Mouse (Mus musculus) testis, postnatal 14 days (tissue): ENCODE results near the gene Pigg.
A peak's percentile ranks its signal among the peaks of the same experiment; 100 is the strongest.
"Not testable (repeated sequence)": the region's sequence is repeated elsewhere in the genome, so short reads cannot be mapped to it uniquely, and the experiment has no call there.

Source experiments
- DNase-seq: peaks from one replicate; pipeline ENCODE4 v3.0.0; 2021; ENCODE audit warnings: low spot score

Gene Pigg

DNA sequence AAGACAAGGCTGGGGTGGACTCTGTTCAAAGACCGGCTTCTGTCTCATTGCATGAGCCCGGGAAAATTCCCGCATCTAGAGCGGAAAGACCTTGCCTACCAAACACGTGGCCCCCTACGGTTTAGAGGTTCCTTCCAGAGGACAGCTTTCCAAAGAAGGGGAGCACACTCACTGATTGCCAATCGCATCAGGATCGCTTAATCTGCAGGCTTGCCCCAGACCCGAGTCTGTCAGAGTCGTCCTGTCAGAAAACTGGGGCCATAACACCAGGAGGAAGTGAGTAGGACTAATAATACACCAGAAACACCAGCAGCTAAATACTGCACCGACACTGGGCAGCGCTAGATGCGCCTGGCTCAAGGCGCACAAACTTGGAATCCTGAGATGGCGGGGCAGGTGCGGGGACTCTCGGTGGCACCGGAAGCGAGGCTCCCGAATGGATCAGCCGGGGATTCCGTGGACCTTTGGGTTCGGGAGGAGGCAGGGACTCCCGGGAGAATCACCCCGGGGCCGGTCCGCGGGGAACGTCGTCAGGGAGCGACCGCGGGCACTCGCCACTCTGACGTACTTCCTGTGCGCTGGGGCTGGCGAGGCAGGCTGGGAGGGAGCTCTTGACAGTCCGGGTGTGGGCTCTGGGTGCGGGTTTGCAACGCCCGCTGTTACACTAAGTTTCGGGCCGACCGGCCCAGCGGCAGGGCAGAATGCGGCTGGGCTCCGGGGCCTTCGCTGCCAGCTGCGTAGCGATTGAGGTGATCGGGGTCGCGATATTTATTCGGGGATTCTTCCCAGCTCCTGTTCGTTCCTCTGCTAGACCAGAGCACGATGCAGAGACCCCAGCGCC lies at the start of gene Pigg:
Pigg (plus strand) TSS at position 386 of the 841 bp plus-strand sequence.
- peak; percentile 92 for DNase-seq

DNA sequence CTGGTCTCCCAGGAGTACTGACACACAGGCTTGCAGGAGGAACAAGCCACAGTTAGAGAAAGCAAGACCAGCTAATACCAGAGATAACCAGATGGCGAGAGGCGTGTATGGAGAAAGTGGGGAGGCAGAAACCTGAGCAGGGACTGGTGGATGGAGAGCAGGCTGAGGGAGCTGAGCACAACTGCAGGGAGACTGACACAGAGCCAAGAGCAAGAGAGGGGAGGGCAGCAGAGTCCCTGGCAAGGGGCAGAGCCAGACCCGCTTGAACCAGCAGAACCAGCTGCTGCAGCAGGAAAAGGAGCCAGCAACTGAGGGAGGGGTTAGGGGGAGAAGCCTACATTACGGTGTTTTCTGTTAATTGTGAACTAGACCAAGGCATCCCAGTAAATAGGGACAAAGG lies 49.7 kb upstream of the Pigg start:
- peak; percentile 16 for DNase-seq

DNA sequence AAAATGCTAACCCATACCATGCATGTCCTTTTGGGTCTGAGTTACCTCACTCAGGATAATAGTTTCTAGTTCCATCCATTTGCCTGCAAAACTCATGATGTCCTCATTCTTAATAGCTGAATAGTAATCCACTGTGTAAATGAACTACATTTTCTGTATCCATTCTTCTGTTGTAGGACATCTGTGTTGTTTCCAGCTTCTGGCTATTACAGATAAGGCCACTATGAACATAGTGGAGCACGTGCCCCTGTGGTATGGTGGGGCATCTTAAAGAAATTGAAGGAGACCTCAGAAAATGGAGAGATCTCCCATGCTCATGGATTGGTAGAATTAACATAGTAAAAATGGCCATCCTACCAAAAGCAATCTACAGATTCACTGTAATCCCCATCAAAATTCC lies 48.6 kb upstream of the Pigg start:
- not testable (repeated sequence) for DNase-seq

DNA sequence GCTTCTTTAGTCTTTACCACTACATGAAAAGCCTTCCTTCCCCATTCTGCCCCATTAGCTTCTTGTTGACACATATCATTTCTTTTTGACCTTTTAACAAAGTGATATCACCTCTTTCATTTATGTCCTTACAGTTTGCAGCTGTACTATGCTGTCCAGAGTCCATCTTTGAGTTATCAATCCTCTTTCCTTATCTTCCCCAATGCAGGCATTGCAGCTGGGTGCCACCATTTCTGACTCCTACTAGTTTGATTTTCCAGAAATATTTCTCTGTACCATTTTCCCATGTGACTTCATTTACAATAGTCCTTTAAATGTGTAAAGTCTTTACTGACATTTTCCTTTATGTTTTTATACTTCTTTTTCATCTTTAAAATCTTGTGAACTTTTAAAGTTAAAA lies 45.4 kb upstream of the Pigg start:
- DNase-seq: no peak

DNA sequence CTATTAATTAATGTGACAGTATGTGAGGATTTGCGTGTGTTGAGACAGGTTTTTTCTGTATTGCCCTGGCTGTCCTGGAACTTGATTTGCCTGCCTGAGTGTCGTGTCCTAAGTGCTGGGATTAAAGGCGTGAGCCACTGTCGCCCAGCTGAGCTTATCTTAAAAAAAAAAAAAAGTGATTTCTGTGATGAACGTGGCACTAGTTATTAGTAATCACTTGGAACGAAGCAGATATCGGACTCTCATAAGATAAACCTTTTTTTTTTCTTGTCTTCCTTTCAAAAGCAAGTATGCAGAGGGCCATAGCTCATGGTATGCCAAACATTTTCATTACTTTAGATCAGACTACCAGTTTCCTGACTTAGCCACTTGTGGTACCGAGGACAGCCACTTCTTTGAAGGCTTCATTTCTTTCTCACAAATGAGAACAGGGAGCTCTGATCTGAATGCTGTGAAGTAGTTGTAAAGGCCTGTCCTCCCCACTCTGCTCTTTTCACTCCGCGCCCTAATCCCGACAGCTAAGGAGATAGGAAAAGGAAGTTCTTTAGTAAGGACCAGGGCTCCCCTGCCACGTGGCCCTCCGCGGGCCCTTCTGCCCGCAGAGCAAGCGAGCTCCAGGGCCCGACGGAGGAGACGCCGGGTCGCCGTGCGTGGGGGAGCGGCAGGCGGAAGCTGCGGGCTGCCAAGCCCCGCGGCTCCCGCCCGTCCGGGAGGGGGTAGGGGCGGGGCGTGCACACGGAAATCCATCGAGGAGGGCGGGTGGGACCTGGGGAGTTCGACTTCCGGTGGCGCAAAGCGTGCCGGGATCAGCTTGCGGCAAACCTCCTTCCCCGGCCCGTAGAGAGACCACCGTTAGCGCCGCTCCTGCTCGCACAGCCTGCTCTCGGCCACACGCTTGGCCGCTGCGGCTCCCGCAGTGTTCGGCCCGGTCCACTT lies 44.0 kb upstream of the Pigg start, which contains the start of gene Dr1:
Dr1 (plus strand) TSS at position 771 of the 936 bp plus-strand sequence.
- DNase-seq: peak; percentile 89

DNA sequence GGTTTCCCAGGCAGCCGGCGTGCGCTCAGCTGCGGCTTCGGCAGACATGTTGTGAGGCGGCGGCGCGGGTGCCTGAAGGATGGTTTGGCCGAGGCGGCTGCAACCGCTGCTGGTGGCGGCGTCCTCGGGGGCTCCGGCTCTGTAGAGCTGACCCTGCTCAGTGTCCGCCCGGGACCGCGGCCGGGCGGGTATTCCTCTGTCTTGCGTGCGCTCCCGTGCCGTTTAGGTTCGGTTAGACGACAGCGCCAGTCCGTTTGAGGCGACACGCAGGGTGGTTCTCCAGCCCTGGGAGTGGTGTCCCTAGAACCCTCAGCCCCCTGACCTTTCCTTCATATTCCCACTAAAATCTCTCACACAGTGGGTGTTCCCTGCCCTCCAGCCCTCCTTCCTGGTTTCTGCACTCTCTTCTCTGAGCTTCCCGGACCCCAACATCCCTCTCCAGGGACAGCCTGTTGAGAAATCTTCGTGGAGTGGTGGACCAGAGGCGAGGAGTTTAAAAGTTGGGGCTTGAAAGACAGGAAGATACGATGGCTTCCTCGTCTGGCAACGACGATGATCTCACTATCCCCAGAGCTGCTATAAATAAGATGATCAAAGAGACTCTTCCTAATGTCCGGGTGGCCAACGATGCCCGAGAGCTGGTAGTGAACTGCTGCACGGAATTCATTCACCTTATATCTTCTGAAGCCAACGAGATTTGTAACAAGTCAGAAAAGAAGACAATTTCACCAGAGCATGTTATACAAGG lies 43.2 kb upstream of the Pigg start:
- DNase-seq: no peak

DNA sequence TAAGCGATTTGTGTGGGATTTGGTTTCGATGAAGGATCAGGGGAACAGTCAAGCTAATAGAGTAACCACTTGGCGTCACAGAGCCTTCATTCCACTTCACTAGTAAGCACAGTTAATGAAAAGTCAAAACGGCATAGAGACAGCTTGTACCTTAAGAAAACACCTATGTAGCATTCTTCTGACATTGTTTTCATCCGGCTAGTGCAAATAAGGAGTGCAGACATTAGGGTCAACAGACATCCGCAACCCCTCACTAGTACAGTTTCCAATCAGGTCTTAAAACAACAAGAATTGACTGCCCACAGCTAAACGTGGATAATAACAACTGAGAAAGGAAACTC lies 42.6 kb upstream of the Pigg start:
- DNase-seq: no peak

DNA sequence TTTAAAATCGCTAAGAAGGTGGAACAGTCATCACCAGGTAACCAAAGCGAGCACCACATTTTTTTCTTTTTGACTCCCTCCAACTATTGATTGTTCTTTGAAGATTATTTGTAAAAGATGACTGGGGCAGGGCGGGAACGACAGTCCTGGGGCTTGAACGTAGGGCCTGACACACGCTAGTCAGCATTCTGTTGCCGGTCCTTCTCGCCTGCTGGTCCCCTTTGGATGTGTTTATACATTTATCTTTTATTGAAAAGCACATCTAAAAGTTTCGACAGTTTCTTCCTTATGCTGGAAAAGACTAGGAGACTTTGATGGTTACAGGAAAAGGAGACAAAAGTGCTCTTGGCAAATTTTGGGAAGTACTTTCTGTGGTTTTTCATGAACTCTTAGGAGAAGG lies 42.0 kb upstream of the Pigg start:
- DNase-seq: no peak

DNA sequence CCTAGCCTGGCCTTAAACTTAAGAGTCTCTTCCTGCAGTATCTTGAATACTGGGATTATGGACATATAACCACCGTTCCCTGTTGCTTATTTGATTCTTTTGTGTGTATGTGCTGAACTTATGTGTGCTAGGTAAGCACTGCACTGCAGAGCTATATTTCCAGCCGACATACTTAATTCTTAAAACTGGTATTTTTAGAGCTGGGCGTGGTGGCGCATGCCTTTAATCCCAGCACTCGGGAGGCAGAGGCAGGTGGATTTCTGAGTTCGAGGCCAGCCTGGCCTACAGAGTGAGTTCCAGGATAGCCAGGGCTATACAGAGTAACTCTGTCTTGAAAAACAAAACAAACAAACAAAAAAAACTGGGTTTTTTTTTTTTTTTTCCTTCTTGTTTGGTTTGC lies 41.1 kb upstream of the Pigg start:
- DNase-seq: not testable (repeated sequence)

DNA sequence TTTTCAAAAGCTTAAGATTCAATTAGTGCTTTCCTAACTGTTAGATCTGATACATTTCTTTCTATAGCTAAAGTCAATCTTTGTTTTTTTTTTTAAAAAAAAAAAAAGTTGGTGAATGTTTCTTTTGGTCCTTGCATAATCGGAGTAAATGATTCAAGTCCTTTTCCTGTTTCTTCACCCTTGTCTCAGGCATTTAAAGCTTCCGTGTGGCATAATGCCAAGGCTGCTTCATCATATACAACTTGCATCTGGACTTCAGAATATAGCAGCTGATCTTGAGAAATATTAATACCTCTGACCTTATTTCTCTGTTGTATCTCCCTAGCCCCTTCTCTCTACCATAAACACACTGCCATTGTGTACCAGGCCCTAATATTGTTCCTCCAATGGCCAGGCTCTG lies 25.5 kb upstream of the Pigg start:
- no peak for DNase-seq

DNA sequence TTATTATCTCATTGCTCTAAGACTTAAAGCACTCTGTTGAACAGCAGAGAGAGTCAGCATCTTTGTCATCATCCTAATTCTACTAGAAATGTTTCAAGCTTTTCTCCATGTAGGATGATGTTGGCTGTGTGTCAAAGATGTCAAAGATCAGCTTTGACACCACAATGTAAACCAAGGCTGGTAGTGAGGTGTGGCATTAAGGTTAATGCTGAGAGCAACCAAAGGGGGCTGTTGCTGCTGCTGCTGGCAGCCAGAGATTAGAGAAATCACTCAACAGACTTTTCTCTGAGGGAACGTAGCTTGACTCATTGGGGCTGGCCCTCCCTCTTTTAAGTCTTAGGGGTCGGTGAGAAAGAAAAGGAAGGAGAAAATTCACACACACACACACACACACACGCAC lies 10.8 kb upstream of the Pigg start:
- no peak for DNase-seq

DNA sequence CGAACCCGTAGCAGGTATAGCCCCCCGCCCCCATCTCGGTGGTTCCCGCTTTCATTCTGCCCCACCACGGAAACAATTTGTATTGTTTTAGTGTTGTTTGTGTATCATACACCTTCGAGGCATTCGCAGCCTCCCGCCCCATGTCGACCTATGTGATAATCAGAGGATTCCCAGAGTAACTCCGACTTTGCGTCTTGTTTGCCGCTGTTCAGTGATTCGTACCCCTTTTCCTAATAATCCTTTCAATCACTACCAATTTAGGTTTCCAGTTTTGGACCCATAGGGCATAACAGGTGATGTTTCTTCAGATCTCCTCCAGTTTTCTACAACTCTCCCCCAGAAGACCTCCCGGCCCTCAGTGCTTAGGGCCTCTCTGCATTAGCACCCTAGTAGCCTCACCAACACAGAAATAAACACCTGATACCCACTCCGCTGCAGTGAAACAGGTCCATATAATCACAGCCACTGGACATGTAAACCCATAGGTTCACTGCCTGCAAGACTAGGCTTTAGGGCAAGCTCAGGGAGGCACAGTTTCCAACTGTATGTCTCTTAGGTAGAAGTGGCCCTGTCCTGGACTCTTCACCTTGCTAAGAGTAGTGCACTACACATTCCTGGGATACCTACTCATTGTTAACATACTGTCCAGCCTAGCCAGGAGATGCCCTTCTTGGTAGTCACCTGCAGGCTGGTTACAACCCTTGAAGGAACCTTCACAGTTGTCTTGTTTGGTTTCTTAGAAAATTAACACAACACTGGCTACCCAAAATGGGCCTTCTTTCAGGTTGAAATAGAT lies 854 bp downstream of the Pigg start:
- no peak for DNase-seq

DNA sequence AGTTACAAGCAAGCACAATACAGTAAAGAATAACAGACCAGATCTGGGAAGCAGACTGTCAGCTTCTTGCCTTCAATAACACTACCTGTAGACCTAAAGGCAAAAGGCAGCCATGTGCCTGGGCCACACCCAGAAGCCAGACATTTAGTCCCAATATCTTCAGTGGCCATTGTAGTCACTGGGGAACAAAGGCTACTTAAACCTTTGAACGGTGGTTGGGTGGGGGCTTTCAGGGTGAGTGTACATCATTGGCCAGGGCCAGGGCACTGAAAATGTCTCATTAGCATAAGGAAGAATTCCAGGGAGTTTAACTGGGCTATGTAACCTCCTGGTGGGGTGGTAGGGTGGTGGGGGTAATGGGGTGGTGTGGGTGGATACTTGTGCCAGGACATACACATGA lies 18.6 kb downstream of the Pigg start:
- no peak for DNase-seq

DNA sequence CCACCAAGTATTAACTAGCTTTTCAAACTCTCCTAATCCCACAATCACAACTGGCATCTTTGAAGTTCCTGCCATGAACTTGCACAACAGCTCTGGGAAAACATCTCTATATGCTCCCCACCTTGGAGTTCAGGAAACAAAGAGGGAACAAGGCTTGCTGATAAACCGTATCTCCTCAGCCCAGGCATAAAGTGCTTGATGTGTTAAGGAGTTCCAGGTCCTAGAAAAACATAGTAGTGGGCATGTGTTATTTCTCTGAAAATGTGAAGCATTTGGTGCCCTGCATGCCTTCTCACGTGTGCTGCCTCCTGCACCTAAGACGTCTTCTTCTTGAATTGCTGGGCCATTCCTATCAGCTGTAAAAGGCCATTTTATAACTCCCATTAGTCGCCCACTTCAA lies 25.0 kb downstream of the Pigg start:
- no peak for DNase-seq

DNA sequence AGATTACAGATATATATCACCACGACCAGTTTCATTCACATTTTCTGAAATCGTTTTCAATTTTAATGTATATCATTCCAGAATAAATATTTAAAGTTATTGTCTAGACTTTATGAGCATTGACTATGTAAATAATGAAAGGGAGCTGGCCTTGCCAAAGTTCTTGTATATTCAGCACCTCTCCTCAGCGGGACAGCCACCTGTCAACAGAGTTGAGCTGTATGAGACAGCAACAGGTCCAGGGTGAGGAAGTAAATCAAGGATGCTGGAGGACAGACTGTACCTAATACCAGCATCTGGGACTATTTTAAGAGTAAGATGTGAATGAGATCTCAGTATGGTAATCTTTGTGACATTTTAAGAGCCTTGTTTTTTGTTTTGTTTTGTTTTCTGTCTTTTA lies 25.6 kb downstream of the Pigg start:
- DNase-seq: no peak

DNA sequence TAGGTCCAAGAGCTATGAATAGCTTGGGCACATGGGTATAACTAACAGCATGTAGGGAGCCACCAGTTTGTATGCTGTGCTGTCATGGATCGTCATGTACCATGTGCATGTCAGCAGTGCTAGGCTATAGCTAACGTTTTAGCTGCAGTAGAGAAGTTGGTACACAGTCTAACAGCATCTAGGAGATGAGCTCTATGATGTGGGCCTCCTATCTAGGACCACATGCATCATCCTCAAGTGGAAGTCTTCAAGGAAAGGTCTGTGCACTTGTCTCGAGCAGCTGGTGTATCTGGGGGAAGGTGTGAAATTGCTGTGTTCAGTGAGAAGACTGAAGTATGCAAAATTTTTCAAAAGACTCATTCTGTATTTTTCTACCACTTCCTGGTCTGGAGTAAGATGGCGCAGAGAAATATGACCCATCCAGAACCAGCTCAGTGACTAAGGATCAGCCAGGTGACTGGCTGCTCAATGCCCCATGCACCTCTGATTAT lies 31.3 kb downstream of the Pigg start:
- DNase-seq: no peak

DNA sequence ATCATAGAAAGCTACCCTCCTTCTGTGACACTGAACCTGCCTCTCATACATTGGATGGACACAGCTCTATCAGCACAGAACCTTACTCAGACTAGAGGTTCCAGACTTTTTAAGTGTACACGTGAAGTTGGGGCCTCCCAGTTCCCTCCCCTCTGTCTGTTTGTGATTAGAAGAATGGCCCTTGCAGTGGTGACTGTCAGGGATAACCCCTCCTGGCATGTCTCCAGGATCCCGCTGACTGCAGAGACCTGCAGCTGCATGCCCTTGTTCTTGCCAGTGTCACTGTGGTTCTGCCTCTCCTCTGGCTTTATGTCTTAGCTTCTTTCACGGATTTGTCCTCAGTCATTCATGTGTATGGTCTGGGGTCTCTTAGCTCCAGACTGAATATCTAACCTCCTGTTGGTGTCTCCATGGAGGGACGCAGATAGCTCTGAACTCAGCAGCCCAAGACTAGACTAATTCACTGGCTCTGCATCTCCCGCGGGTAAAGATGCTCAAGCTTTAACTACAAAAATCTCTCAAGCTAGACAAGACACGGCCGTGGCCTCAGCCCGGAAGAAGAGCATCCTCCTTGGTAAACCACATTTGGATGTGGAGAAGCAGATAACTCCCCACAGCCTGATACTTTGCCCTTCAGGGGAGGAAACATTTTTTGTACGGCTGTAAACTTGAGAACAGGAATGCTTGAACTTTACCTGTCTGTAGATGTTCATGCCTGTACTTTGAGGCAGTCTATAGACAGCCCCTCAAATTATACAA lies 33.1 kb downstream of the Pigg start:
- no peak for DNase-seq

DNA sequence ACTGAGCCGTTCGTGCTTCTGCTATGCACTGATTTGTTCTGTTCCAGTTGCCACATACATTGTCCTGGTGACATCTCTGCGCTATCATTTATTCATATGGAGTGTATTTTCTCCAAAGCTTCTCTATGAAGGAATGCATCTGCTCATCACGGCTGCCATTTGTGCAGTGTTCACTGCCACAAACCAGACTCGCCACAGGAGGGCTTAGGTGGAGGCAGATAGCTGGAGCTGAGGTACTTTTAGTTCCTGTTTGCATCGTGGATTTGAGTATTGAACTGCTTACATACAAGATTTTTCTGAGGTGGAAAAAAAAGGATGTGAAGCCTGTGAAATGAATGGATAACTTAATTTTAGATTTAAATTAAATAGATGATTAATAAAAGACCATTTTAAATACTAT lies 35.4 kb downstream of the Pigg start:
- DNase-seq: no peak

DNA sequence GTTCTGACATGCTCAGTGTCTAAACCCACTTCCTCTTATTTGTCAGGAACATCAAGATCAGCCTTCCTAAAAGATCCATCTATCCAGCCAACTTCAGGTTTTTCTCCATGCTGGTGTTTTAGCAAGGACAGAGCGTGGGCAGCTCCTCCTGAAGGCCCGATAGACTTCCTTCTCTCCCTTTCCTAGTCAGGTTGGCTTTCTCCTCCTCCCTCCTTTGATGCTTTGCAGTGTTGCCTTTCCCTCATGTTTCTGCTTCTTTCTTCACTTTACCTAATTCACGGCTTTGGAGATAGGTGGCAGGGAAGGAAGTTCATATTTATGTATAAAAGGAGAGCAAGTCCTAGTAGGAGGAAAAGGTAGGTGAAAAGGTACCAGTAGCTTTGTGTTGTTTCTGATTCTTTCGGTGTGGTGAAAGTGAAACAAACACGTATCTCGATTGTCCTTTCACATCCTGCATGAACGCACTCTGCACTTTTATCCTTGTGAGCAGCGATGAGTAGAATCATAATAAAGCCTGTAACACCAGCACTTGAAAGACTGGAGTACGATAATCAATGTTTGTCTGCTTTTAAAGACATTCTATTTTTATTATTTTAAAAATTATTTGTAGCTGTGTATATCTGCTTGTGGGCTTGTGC lies 37.2 kb downstream of the Pigg start:
- no peak for DNase-seq

DNA sequence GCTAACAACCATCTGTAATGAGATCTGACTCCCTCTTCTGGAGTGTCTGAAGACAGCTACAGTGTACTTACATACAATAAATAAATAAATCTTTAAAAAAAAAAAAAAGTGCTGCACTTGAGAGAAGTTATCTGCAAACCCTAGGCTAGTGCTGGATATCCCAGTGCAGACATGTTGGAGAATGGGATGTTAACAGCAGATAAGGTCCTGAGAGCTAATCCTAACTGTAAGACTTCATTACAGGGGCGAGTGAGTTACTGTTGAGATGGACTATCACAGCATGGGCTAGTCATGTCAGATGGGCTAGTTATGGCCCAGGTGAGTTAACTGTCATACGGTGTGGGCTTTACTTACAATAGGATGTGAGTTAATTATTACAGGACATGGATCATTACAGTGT lies 41.6 kb downstream of the Pigg start:
- no peak for DNase-seq
